Mouse (Mus musculus): ENCODE data around the gene Slc38a9.

The Slc38a9 gene

DNA sequence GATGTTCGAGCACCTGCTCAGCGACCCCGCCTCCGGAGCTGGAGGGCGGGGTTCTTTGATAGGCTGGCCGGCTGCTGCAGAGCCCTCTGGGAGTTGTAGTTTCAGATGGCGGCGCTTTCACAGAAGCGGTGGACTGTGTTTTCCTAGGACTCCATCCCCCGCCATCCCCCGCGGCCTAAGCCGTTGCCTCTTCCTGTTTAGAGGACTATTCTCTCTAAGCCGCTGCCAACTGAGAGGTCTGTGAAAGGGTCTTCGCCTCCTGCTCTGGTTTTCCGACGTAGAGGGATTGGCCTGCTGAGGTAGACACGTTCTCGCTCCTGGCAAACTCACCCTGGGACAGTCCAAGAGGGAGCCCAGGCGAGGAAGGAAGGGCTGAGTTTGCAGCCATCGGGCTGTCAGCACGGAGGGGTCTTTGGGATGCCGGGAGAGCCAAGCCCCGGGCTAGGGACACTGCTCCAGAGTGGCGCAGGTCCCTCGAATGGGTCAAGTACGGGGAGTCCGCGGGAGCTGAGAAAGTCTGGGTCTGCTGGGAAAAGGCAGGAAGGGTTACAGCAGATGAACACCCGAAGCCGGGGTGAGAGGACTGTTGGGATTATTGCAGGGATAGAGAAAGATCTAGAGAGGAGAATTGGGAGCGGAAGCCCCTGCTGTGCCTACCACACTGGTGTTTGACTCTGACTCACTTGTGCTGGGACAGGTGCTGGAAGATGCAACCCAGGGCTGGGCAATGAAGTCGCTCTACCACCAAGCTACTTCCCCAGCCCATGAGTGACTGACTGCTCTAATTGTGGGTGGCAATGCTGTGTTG lies at the start of gene Slc38a9:
Gene Slc38a9 (plus strand): TSS at position 178 of the 808 bp plus-strand sequence.
- DNase-seq (ENCODE audit: low read depth, low spot score) = peak; percentile 91

DNA sequence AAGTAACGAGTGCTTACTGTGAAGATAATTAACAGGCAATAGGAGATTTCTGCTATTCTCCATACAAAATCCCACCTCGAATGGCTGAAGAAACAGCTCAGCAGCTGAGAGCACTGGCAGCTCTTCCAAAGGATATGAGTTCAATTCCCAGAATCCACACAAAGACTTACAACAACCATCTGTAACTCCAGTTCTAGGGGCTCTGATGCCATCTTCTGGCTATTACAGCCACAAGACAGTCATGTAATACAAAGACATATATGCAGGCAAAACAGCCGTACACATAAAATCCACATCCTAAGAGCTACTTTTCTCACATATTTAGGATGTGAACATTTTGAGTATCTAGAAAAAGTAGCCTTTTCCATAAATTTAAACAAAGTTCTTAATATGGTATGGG lies 39.0 kb upstream of the Slc38a9 start:
- no peak for DNase-seq (ENCODE audit: low read depth, low spot score)

GRCm38 (mm10) chr13:112623656-112624055 lies 36.9 kb upstream of the Slc38a9 start:
- DNase-seq (ENCODE audit: low read depth, low spot score) = no peak

- no peak for DNase-seq (ENCODE audit: low read depth, low spot score)
These were observed 35.9 kb upstream of the Slc38a9 start for GRCm38 (mm10) chr13:112624622-112625021.

DNA sequence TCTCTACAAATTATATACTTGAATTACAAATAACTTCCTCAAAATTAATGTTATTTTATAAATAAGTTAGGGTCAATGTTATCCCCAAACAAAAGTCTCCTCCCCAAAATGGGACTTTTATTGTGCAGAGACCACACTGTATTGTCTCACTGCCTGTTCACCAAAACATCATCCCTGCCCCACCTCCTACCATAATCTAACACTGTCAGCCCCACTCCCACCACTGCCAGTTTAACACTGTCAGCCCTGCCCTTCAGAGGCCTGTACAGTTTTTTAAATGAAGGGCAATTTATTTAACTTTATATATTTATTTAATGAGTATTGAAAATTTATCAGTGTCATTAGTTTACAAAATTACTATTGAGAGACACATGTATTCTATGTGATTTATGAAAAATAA lies 35.0 kb upstream of the Slc38a9 start:
- DNase-seq (ENCODE audit: low read depth, low spot score) = no peak

DNA sequence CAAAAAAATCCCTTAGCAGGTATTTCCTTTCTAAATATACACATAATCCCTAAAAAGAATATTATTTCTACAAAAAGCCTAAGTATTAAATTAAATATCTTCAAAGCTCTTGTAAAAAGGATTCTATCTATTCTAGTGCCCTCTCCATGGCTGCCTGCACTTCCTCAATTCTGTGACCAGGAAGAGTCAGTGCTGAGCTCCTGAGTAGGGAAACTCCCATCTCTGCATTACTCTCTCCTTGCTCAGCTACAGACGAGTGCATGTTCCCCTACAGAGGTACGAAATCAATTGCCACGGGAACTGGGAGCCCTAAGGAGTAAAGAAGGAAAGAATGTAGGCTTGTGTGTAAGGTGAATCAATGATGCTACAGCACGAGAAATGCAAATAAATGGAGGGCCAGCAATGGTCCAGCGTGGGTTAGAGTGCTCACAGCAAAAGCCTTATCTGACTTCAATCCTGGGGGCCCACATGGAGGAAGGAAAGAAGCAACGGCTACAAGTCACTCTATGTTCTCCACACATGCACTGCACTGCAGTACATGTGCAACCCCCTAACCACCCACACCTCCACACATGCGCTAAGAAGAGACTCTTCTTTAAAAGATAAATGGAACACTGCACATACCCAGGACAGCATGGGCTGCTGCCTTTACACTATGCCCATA lies 25.2 kb upstream of the Slc38a9 start:
- no peak for DNase-seq (ENCODE audit: low read depth, low spot score)

GRCm38 (mm10) chr13:112636498-112636897 lies 24.1 kb upstream of the Slc38a9 start:
- DNase-seq (ENCODE audit: low read depth, low spot score) = no peak

- DNase-seq (ENCODE audit: low read depth, low spot score) = no peak
These were observed 21.4 kb upstream of the Slc38a9 start for GRCm38 (mm10) chr13:112639111-112639510.

GRCm38 (mm10) chr13:112642897-112643296 lies 17.7 kb upstream of the Slc38a9 start:
- DNase-seq (ENCODE audit: low read depth, low spot score) = no peak

GRCm38 (mm10) chr13:112644996-112645395 lies 15.6 kb upstream of the Slc38a9 start:
- DNase-seq (ENCODE audit: low read depth, low spot score) = no peak

DNA sequence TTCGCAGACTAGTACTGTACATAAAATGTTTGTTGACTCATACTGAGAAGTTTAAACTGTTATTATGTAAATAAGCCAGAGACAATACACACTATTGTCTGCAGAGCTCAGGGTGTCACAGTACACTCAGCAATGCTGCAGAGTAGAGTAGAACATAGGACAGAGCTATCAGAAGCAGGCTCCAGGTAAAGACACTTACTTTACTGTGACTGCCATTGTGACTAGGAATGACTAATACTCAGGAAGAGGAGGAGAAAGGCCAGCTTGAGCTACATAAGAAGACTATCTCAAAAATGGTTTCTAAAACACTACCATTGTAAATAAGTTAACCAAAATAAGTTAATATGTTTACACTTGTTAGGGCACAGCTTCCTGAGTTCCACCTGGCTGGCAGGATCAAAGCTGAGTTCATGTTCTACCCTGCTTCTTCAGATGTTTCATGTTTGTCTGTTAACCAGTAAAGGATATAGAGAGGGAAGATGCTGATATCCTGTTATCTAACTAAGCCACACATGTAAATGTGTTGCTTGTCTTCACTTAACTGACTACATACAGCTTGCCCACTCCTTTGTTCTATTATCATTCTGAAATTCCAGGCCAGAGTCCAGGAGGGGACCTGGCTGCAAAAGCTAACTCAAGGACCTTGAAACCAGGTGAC lies 14.9 kb upstream of the Slc38a9 start:
- no peak for DNase-seq (ENCODE audit: low read depth, low spot score)

- no peak for DNase-seq (ENCODE audit: low read depth, low spot score)
These were observed 9.4 kb upstream of the Slc38a9 start for GRCm38 (mm10) chr13:112651183-112651582.

GRCm38 (mm10) chr13:112652205-112652604 lies 8.3 kb upstream of the Slc38a9 start, which contains the start of gene Ddx4:
Gene Ddx4, minus strand, starts transcription at chr13:112652475.
- no peak for DNase-seq (ENCODE audit: low read depth, low spot score)

- no peak for DNase-seq (ENCODE audit: low read depth, low spot score)
These were observed 471 bp upstream of the Slc38a9 start for GRCm38 (mm10) chr13:112659986-112660573.

DNA sequence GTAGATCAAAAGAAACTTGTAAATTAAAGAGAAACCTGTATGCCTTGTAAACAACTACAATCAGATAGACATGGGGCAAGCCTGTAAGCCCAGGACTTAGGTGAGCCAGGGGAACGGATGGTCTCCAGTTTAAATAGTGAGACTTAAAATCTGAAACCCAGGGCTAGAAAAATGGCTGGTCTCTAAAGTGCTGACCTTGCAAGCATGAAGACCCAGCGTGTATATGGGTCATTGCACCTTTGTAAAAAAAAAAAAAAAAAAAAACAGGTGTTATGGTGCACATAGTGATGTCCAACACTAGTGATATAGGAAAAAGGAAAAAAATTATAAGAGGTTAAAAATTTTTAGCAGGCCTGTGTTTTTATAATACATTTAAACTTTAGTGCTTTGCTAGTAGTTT lies 1.1 kb downstream of the Slc38a9 start:
- no peak for DNase-seq (ENCODE audit: low read depth, low spot score)

DNA sequence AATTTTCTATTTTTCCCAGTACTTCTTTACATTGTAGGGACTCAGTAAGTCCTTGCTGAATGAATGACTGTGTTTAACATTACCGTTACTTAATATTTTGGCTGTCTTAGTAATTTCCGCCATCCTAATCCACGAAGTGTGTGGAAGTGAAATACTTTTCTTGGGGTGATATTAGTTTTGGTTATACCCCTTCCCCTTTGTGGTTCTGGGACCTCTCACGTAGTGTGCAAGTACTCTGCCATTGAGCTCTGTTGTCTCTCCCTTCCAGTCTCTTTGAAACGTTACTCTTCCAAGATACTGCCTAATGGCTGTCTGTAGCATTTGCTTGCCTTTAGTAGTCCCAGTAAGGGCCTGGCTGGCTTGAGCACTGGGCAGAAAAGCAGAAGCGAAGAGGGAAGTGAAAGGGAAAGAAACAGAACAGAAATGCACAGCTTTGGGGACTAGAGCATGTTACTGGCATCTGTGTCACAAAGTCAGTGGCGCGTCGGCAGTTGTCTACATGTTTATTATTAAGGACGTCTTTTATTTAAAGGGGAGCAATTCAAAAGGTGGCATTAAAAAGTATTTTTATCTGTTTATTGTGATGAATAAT lies 6.0 kb downstream of the Slc38a9 start:
- no peak for DNase-seq (ENCODE audit: low read depth, low spot score)

DNA sequence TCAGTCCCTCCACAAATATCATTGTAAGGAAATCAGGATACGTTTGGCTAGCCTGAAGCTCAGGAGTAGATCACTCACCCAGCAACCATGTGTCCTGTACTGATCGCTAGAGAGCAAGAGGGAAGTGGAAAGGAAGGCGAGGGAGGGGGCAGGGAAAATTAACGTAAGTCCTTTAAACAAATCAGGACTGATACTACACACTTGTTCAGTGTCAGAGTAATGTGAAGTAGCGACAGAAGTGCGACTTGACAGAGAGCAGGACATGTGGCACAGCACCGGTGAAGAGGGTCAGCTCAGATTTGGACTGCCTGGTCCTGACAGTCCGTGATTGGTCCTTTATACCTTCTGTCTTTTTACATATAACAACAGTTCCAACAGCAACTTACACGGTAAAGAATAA lies 6.7 kb downstream of the Slc38a9 start:
- no peak for DNase-seq (ENCODE audit: low read depth, low spot score)

DNA sequence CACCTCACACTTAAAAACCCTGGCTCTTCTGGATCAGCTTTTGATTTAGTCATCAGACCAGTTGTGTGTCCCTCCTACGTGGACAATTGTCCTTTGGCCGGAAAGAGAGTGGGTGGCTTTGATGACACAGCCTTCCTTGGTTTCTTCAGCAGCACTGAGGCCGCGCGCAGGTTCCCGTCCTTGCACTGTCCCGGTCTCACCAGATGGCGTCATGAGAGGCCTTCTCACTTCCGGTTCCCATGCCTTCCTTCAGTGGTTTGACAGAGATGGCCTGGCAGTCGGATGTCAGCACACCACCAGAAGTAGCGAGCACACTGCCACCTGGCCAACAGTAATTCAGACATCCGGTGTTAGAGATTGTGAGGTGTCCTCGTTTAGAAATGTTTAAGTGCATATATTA lies 11.2 kb downstream of the Slc38a9 start:
- DNase-seq (ENCODE audit: low read depth, low spot score) = no peak

- DNase-seq (ENCODE audit: low read depth, low spot score) = no peak
These were observed 12.2 kb downstream of the Slc38a9 start for GRCm38 (mm10) chr13:112672797-112673196.

DNA sequence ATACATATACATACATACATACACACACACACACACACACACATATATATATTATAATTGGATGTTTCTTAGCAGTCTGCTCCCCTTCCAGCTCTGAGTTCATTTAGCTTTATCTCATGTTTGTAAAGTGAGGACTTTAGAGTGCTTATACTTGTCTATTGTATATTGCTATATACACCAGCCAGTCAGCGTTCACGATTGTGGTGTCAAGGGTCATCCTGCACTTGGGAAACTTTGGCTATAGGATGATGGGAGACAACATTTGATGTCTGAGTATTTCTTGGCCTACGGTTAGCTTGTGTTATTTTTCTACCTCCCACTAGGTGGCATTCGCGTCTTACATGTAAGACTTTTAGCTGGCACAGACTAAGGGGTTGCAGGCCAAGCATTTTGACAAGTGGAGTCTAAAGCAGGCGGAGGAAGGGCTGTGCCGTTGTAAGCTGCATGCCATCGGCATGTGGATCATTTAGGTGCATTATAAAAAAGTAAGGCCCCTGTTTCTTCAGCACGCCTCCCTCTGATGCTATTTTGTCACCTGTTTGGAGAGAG lies 13.4 kb downstream of the Slc38a9 start:
- DNase-seq (ENCODE audit: low read depth, low spot score) = peak; percentile 67

- DNase-seq (ENCODE audit: low read depth, low spot score) = no peak
These were observed 17.6 kb downstream of the Slc38a9 start for GRCm38 (mm10) chr13:112678154-112678553.

Data from brain, embryonic 18.5 days (tissue).